Mouse (Mus musculus) lung, postnatal 14 days (tissue): ENCODE results near the gene Gnat1.

Source experiments
- DNase-seq: peaks from one replicate; pipeline ENCODE4 v3.0.0; 2021

Gene Gnat1

DNA sequence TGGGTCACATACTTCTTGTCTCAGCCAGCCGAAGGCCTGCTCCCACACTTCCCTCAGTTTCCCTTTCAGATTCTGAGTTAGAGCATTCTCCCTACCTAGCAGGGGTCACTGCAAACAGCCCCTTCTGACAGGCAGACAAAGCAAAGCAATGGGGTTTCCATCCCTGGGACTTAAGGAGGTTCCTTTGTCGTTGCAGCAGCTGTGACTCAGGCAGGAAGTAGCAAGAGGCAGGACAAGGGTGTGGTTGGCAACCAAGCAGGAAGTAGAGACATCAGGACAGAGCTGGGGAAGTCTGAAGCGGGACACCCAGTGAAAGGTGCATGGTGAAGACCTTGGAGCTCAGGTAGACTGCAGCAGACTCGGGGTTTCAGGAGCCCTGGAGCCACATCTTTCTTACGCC is 55.0 kb downstream of the Gnat1 start:
- DNase-seq = no peak
